Mouse (Mus musculus): ENCODE data around the gene Mrpl58. TPM values are rescaled to one million over a fixed set of nuclear protein-coding genes. Genes with fewer than 3 reads are reported as not detected.

The Mrpl58 gene
- polyA plus RNA-seq (2014; fragmentation: Nextera tagmentation; extraction: Ambion mirVana): 163 and 177 TPM in 2 replicates

DNA sequence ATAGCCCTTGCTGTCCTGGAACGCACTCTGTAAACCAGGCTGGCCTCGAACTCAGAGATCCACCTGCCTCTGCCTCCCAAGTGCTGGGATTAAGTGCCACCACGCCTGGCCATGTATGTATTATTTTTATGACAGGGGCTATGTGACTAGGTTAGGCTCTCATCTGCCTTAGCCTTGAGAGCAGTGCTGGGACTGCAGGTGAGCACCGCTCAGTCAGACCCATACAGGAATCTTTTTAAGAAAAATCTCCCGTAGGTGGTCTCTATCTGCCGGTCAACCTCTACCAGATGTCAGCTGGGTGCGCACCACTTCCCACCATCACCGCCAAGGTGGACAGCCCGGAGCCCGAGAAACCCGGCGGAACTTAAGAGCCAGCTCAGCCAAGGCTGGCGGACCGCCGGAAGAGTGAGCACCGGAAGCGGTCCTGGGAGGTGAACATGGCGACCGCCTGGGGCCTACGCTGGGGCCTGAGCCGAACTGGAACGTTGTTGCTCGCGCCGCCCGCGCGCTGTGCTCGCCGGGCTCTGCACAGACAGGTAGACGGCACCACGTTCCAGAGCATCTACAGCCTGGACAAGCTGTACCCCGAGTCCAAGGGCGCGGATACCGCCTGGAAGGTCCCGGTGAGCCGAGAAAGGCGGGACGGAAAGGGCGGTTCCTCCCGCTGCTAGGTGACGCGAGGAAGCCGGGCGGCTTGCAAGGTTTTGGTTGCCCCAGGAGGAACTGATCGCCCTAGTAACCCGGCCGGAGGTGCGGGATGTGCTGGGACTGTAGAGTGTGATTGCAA lies at the start of gene Mrpl58:
Gene Mrpl58, plus strand, starts transcription at position 415 of the 787 bp plus-strand sequence.
- peak within 1 kb of the TSS; percentile 94 for H3K4me3 ChIP-seq (ENCODE audit: low read depth, low read length)
- H3K27me3 ChIP-seq (ENCODE audit: control insufficient read depth, insufficient read depth, low read length): 0 out of 2 replicates have a peak, but pooled peaks cover 3% of the 10 kb centered on the region
- peak within 1 kb of the TSS; percentile 96 for H3K9ac ChIP-seq (ENCODE audit: low read depth, low read length)
- ATAC-seq (replicated peaks; ENCODE audit: insufficient number of reproducible peaks, low FRiP score, low TSS enrichment): peak; percentile 85
- H3K27ac ChIP-seq (ENCODE audit: low read depth, low read length): peak within 1 kb of the TSS; percentile 87
- H3K9me3 ChIP-seq (replicated peaks; ENCODE audit: control insufficient read depth, low read length): no peaks in the 10 kb centered on the region
- H3K36me3 ChIP-seq (ENCODE audit: control insufficient read depth, insufficient read depth, low read length): no peaks in the 10 kb centered on the region; the same call in 1 of the 2 replicates
- H3K4me2 ChIP-seq: peak within 1 kb of the TSS; percentile 88
- peaks cover 10% of the 10 kb centered on the region; the same call in 1 of the 2 replicates for H3K4me1 ChIP-seq (ENCODE audit: control insufficient read depth, insufficient read depth, low read length)
- WGBS (ENCODE audit: insufficient replicate concordance): 2% methylated on average over 50 of the region's 50 CpGs

DNA sequence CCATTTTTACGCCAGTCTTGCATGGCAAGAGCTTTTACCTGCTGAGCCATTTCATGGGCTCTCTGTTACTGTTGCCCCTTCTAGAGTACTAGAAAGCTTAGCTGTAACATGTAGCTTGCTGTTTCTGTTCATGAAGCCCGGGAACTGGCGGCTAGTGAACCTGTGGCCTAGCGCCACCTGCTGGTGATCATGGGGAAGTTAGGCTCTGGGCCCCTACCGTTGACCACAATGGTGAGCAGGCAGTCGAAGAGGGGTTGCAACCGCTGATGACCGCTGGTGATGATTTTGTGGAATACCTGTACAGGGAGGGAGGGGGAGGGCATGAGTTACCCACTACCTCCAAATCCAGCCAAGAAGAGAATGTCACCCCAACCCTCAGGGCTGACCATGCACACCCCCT lies 49.4 kb upstream of the Mrpl58 start:
- H3K27me3 ChIP-seq (ENCODE audit: control insufficient read depth, insufficient read depth, low read length): peaks cover 23% of the 10 kb centered on the region
- no peak overlapping the region for H3K27ac ChIP-seq (ENCODE audit: low read depth, low read length)
- no peaks in the 10 kb centered on the region for H3K36me3 ChIP-seq (ENCODE audit: control insufficient read depth, insufficient read depth, low read length)
- ATAC-seq (replicated peaks; ENCODE audit: insufficient number of reproducible peaks, low FRiP score, low TSS enrichment): 0 out of 2 replicates have a peak, but pooled peaks have one; percentile 19
- WGBS (ENCODE audit: insufficient replicate concordance): 9% methylated on average over 8 of the region's 8 CpGs
- H3K4me2 ChIP-seq: no peak overlapping the region
- H3K9ac ChIP-seq (ENCODE audit: low read depth, low read length): no peak overlapping the region
- no peaks in the 10 kb centered on the region for H3K9me3 ChIP-seq (replicated peaks; ENCODE audit: control insufficient read depth, low read length)
- H3K4me1 ChIP-seq (ENCODE audit: control insufficient read depth, insufficient read depth, low read length): no peaks in the 10 kb centered on the region; the same call in 1 of the 2 replicates
- H3K4me3 ChIP-seq (ENCODE audit: low read depth, low read length): no peak overlapping the region

DNA sequence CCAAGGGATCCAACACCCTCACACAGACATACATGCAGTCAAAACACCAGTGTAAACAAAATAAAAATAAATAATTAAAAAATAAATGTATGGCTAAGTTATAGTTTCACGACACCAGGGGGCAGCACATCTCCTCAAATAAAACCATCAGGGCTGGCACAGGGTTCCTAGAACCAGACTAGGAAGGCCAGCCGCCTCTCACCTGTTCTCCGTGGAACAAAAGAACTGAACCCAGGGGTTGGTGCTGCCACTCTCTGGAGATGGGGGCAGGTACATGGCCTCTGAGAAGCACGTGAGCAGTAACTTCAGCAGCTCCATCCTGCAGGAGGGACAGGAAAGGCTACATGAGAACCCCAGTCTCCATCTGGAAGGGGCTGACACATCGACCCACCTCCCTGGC lies 45.1 kb upstream of the Mrpl58 start:
- no peak overlapping the region for H3K4me3 ChIP-seq (ENCODE audit: low read depth, low read length)
- no peaks in the 10 kb centered on the region for H3K9me3 ChIP-seq (replicated peaks; ENCODE audit: control insufficient read depth, low read length)
- no peaks in the 10 kb centered on the region; the same call in 1 of the 2 replicates for H3K4me1 ChIP-seq (ENCODE audit: control insufficient read depth, insufficient read depth, low read length)
- H3K9ac ChIP-seq (ENCODE audit: low read depth, low read length): no peak overlapping the region
- no peak overlapping the region for H3K4me2 ChIP-seq
- no peak overlapping the region for H3K27ac ChIP-seq (ENCODE audit: low read depth, low read length)
- WGBS (ENCODE audit: insufficient replicate concordance): 19% methylated on average over 5 of the region's 5 CpGs
- H3K27me3 ChIP-seq (ENCODE audit: control insufficient read depth, insufficient read depth, low read length): peaks cover 20% of the 10 kb centered on the region
- ATAC-seq (replicated peaks; ENCODE audit: insufficient number of reproducible peaks, low FRiP score, low TSS enrichment): no peak
- no peaks in the 10 kb centered on the region for H3K36me3 ChIP-seq (ENCODE audit: control insufficient read depth, insufficient read depth, low read length)

DNA sequence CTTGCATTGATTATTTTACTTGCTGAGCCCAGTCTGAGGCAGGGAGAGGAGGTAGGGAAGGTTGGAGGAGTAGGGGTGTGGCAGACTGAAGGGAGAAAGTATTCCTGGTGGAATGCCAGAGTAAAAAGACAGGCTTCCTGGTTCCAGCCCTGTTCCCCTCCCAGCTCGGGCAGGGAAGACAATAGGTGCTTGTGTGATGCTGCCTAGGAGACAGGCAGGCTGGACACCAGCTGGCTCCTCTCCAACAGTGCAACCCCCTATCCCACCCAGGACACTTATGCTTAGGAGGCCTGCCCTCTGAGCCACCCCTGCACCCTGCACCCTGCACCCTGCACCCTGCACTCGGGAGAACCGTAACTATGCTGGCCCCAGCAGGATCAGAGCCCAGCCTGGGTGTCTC lies 44.3 kb upstream of the Mrpl58 start:
- H3K27me3 ChIP-seq (ENCODE audit: control insufficient read depth, insufficient read depth, low read length): peaks cover 20% of the 10 kb centered on the region

DNA sequence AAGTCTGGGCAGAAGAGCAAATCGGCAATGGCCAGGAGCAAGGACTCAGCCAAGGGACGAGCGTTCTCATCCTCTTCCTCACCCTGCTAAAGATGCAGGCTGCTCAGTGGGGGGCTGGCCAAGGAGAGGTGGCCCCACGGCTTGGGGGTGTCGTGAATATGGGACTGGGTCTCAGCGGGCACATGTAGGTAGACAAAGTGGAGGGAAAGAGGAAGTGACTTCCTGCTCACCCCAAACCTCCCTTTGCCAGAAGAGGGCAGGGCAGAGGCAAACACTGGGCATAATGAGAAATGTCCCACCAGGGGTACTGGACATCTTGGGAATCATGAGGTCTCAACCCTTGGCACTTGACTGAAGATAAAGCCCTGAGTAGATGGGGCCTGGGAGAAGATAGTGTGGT lies 43.8 kb upstream of the Mrpl58 start:
- Histone ChIP-seq H3K9ac (ENCODE audit: low read depth, low read length) (no peak overlapping the region), H3K36me3 (ENCODE audit: control insufficient read depth, insufficient read depth, low read length) (no peaks in the 10 kb centered on the region), H3K4me3 (ENCODE audit: low read depth, low read length) (no peak overlapping the region), H3K4me1 (ENCODE audit: control insufficient read depth, insufficient read depth, low read length) (no peaks in the 10 kb centered on the region; the same call in 1 of the 2 replicates), H3K27ac (ENCODE audit: low read depth, low read length) (0 out of 2 replicates have a peak overlapping the region, but pooled peaks have one; percentile 19), H3K9me3 (replicated peaks; ENCODE audit: control insufficient read depth, low read length) (no peaks in the 10 kb centered on the region), H3K27me3 (ENCODE audit: control insufficient read depth, insufficient read depth, low read length) (peaks cover 17% of the 10 kb centered on the region), H3K4me2 (no peak overlapping the region)
- no peak for ATAC-seq (replicated peaks; ENCODE audit: insufficient number of reproducible peaks, low FRiP score, low TSS enrichment)
- WGBS (ENCODE audit: insufficient replicate concordance): 65% methylated on average over 6 of the region's 6 CpGs

More for the DNA sequence above, 44.3 kb upstream of the Mrpl58 start:
- Histone ChIP-seq H3K9ac (ENCODE audit: low read depth, low read length) (no peak overlapping the region), H3K4me2 (no peak overlapping the region), H3K9me3 (replicated peaks; ENCODE audit: control insufficient read depth, low read length) (no peaks in the 10 kb centered on the region), H3K27ac (ENCODE audit: low read depth, low read length) (0 out of 2 replicates have a peak overlapping the region, but pooled peaks have one; percentile 19), H3K4me3 (ENCODE audit: low read depth, low read length) (no peak overlapping the region), H3K36me3 (ENCODE audit: control insufficient read depth, insufficient read depth, low read length) (no peaks in the 10 kb centered on the region), H3K4me1 (ENCODE audit: control insufficient read depth, insufficient read depth, low read length) (no peaks in the 10 kb centered on the region; the same call in 1 of the 2 replicates)
- ATAC-seq (replicated peaks; ENCODE audit: insufficient number of reproducible peaks, low FRiP score, low TSS enrichment): no peak
- 34% methylated on average over 3 of the region's 3 CpGs for WGBS (ENCODE audit: insufficient replicate concordance)

DNA sequence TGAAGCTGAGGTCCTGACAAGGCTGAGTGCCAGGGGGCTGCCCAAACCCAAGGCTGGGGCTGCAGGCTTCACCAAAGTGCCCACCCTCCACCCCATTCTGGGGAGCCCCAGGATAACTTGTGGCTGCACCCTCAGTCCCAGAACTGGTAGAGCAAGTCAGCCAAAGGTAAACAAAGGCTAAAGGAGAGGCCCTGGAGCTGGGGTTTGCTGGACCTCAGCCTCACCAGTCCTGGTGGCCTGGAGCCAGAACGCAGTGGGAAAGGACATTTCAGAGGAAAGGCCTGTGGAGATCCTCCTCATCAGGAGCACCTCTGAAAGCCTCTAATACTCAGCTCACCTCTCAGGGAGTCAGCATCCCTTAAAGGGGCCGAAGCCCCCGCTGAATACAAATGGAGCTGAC lies 39.4 kb upstream of the Mrpl58 start:
- no peaks in the 10 kb centered on the region for H3K9me3 ChIP-seq (replicated peaks; ENCODE audit: control insufficient read depth, low read length)
- H3K4me3 ChIP-seq (ENCODE audit: low read depth, low read length): no peak overlapping the region
- 85% methylated on average over 3 of the region's 3 CpGs for WGBS (ENCODE audit: insufficient replicate concordance)
- H3K4me2 ChIP-seq: no peak overlapping the region
- peaks cover 26% of the 10 kb centered on the region for H3K27me3 ChIP-seq (ENCODE audit: control insufficient read depth, insufficient read depth, low read length)
- peaks cover 16% of the 10 kb centered on the region for H3K4me1 ChIP-seq (ENCODE audit: control insufficient read depth, insufficient read depth, low read length)
- no peak overlapping the region for H3K27ac ChIP-seq (ENCODE audit: low read depth, low read length)
- H3K36me3 ChIP-seq (ENCODE audit: control insufficient read depth, insufficient read depth, low read length): no peaks in the 10 kb centered on the region
- no peak overlapping the region for H3K9ac ChIP-seq (ENCODE audit: low read depth, low read length)
- ATAC-seq (replicated peaks; ENCODE audit: insufficient number of reproducible peaks, low FRiP score, low TSS enrichment): no peak

DNA sequence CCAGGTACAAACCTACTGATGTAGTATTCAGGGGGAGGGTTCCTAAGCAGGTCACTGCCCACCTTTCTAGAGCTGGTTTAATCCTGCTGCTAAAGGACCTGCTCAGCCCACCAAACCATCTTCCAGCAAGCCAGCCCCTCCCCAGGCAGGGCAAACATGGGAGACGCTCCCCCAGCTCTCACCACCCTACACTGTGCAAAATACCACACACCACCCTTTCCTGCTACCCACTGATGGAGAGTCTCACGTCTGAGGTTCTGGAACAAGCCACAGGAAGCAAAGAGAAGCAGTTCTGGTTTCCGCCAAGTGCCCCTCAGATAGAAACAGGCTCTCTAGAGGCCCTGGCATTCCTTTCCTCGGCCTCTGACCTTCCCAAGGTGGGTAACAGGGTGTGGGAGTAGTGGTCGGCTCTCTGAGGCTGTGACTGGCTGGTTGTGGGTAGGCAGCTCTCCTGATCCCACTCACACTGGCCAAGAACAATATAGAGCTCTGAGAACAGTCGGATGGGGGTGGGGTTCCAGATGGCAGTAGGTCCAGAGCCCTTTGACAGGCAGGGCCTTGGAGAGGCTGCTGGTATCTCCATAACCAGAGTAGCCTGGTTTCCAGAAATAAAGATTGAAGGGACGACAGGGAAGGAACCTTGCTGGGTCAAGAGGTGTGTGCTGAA lies 37.4 kb upstream of the Mrpl58 start:
- 24% methylated on average over 7 of the region's 7 CpGs for WGBS (ENCODE audit: insufficient replicate concordance)
- H3K4me1 ChIP-seq (ENCODE audit: control insufficient read depth, insufficient read depth, low read length): peaks cover 16% of the 10 kb centered on the region
- H3K4me3 ChIP-seq (ENCODE audit: low read depth, low read length): no peak overlapping the region

DNA sequence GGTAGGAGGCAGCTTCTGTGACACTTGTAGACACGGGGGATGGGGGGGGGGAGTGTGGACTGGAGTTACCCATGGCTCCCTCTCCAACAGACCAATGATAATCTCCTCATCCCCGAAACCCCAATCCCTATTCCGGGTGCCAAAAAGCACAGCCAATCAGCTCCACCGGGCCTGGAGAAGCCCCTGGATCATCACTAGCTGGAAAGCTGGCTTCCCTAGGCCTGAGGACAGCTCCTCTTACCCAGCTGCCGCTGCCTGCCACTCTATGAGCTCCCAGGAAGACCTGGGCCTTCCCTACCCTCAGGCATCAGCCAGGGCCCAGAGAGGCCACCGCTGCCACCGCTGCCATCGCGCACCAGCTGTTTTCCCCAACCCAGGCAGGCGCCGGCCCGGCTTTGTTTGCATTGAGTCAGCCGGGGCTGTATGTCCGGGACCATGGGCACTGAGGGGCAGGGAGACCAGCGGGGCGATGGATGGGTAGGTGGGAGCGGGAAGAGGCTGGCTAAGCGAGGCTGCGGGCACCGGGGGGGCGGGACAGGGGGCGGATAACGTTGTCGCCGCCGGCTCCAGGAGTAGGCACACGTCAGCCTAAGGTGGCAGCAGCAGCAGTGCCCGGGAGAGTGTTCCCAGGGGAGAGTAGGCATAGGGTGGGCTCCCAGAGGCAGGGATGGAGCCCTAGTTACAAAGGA lies 36.7 kb upstream of the Mrpl58 start:
- Histone ChIP-seq H3K4me3 (ENCODE audit: low read depth, low read length) (peak overlapping the region; percentile 64), H3K36me3 (ENCODE audit: control insufficient read depth, insufficient read depth, low read length) (no peaks in the 10 kb centered on the region), H3K4me2 (peak overlapping the region; percentile 95), H3K27ac (ENCODE audit: low read depth, low read length) (no peak overlapping the region), H3K9ac (ENCODE audit: low read depth, low read length) (peak overlapping the region; percentile 58; the same call in 1 of the 2 replicates), H3K4me1 (ENCODE audit: control insufficient read depth, insufficient read depth, low read length) (peaks cover 16% of the 10 kb centered on the region), H3K27me3 (ENCODE audit: control insufficient read depth, insufficient read depth, low read length) (peaks cover 45% of the 10 kb centered on the region), H3K9me3 (replicated peaks; ENCODE audit: control insufficient read depth, low read length) (no peaks in the 10 kb centered on the region)
- ATAC-seq (replicated peaks; ENCODE audit: insufficient number of reproducible peaks, low FRiP score, low TSS enrichment): no peak
- WGBS (ENCODE audit: insufficient replicate concordance): 2% methylated on average over 27 of the region's 28 CpGs

More for the DNA sequence above, 37.4 kb upstream of the Mrpl58 start:
- ATAC-seq (replicated peaks; ENCODE audit: insufficient number of reproducible peaks, low FRiP score, low TSS enrichment): 0 out of 2 replicates have a peak, but pooled peaks have one; percentile 40
- Histone ChIP-seq H3K4me2 (peak overlapping the region; percentile 95), H3K9ac (ENCODE audit: low read depth, low read length) (no peak overlapping the region), H3K27ac (ENCODE audit: low read depth, low read length) (no peak overlapping the region), H3K27me3 (ENCODE audit: control insufficient read depth, insufficient read depth, low read length) (peaks cover 39% of the 10 kb centered on the region), H3K9me3 (replicated peaks; ENCODE audit: control insufficient read depth, low read length) (no peaks in the 10 kb centered on the region), H3K36me3 (ENCODE audit: control insufficient read depth, insufficient read depth, low read length) (no peaks in the 10 kb centered on the region)

Measured in heart, embryonic 11.5 days (tissue).